Mouse (Mus musculus) urinary bladder, postnatal 10 days (tissue): ENCODE measurements around the gene Wdr70.
"Not testable (repeated sequence)": the region's sequence is repeated elsewhere in the genome, so short reads cannot be mapped to it uniquely, and the experiment has no call there.

Experiments used
- DNase-seq: peaks from one replicate; pipeline ENCODE4 v3.0.0; 2022; ENCODE audit warnings: low spot score

Gene Wdr70

DNA sequence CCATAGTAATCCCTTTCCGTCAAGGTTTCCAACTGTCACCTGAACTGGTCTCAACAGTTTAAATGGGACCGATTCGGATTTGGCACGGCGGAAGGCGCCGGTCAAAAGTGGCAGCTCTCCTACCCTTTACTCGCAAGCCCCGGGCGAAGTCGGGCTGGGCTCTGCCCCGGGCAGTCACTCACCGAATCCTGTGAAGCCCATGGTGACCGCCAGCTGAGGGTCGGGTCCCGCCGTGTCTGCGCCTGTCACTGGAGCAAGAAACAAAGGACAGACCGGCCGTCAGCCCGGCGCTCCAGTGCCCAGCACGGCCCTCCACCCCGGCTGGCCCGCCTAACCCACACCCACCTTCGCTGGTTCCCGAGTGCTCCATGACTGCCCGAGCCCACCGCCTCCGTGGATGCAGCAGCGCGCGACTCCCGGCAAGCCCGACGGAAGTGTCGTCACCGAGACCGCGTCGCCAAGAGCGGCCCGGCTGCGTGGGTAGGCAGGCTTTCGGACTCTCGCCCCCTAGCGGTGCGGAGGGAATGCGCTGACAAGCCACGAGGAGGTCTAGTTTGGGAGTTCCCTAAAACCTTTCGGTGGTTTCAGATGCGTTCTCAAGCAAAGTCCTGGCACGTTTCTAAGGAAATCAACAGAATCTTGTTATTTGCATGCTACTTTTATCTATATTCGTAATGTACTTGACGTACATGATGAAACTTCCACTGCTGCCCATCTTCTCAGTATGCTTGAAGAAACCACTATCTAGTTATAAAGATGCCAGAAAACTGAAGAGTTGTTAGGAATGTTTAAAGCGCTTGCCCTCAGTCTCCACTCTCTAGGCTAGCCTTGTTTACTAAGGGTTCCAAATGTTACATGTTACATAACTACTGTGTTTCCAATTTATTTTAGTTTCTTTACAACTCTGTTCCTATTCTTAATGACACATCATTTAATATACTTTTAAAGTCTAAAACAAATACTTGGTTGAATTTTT is at the start of gene Wdr70:
Gene Wdr70, minus strand, starts transcription at position 436 of the 976 bp plus-strand sequence.
- peak; percentile 94 for DNase-seq

- DNase-seq, result no peak
Observed at GRCm38 (mm10) chr15:8135606-8136005, 36.6 kb upstream of the Wdr70 start.

DNA sequence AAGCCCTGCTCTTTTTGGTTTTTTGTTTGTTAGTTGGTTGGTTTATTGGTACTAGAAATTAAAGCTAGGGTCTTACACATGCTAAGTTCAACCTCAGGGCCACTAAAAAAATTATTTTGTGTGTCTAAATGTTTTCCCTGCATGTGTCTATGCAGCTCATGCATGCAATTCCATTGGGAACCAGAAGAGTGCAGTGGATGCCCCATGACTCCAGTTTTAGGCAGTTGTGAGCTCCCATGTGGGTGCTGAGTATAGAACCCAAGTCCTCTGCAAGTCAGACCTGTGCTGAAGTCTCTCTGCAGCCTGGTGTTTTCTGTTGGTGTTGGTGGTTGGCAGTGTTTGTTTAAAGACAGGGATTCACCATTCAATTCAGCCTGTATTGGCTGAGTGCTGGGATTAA is 32.8 kb upstream of the Wdr70 start:
- DNase-seq, result no peak

DNA sequence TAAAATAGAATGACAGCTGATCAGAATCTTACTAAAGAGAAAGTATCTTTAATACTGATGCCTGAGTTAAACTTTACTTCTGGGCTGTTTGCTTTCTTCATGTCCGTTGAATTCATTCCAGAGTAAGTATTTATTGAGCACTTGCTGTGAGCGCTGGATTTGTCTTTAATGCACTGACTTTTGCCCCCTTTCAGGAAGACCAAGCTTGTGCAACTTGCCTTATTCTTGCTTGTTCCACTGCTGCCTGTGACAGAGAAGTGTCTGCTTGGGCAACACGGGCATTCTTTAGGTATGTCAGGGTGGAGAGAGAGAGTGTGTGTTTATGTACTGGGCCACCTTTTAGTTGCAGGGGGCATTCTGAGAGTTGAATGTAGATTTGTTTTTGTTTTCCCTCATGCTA is 32.3 kb upstream of the Wdr70 start:
- DNase-seq, result no peak

DNA sequence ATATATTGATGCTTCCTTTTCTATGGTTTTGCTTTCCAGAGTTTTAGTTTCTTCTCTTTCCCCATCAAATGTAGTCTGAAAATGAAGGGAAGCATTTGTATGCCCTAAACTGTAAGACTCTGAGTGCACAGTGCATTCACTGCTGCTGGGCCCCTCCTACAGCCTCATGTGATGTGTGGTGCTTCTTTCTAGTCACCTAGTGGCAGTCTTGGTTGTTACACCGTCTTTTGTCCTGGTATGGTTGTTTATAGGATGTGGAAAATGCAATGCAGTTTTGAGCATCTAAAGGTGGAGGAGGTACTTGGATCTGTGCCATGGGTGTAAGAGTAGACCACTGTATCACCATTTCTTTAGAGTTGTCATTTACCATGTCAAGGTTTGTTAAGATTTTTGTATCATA is 30.3 kb upstream of the Wdr70 start:
- no peak for DNase-seq

- DNase-seq, result no peak
Observed at GRCm38 (mm10) chr15:8109782-8110181, 10.8 kb upstream of the Wdr70 start.

DNA sequence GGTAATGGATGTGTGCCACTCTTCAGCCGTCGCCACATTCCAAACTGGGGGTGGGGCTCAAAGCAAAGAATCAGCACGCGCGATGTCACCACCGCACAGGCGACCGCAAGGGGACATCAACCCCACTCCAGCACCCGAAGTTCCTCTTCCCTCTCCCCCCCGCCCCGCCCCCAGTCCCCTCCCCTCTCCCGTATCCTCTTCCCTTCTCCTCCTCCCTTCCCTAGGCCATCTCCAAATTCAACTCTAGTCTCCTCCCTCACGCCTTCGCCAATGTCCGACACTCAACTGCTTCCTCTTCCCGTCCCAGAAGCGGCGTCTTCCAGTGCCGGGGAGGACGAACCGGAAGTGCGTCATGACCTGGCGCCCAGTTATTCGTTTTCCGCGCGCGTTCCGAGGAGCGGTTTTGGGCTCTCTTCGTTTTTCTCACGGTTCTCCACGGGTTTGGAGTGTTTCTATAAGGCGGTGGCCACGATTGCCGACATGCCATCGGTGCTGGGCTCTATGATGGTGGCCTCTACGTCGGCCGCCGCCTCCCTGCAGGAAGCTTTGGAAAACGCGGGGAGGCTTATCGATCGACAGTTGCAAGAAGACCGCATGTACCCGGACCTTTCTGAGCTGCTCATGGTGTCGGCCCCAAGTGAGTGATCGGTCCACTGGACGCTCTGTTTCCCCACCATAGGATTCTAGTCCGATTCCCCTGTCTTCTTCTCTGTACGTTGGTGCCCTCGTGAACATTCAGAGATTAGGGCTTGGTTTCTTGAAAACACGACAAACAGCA is 10.1 kb upstream of the Wdr70 start, which contains the start of gene Nup155:
Gene Nup155, plus strand, starts transcription at position 308 of the 778 bp plus-strand sequence.
- peak; percentile 80 for DNase-seq

- DNase-seq, result no peak
Observed at GRCm38 (mm10) chr15:8108360-8108965, 9.5 kb upstream of the Wdr70 start.

- DNase-seq, result not testable (repeated sequence)
Observed at GRCm38 (mm10) chr15:8101975-8102542, 3.0 kb upstream of the Wdr70 start.

GRCm38 (mm10) chr15:8097853-8098252 is 1.2 kb downstream of the Wdr70 start:
- no peak for DNase-seq

DNA sequence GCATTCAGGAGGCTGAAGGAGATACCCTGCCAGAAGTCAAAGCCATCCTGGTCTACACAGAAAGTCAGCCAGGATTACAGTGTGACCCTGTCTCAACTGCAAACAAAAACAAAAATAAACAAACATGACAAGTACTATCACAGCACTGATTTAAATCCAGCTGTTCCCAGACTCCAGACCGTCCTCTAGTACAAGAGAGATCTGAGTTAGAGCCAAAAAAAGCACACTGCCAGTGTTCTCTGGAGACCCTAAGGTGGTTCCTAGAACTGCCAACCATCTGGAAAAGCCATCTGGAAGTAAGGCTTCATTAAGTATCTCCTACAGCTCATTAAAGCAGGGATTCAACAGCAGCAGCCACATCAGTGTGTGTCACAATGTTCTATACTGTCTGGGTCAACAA is 6.3 kb downstream of the Wdr70 start:
- not testable (repeated sequence) for DNase-seq

DNA sequence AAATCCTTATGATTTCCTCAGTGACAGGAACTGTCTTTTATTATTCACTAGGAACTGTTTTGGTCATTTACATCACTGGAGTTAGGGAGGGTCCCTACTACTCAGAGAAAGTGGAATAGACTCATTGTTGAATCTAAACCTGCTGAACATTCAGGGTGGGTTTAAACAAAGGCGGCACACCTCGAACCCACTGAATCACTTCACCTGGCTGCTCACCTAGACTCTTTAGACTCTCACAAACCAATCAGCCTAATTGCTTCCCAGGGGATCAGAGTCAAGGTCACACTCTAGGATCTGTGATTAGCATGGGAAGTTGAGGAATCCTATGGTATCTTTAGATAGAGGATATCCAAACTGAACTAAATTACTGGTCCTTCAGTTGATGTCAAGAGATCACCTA is 8.3 kb downstream of the Wdr70 start:
- no peak for DNase-seq

DNA sequence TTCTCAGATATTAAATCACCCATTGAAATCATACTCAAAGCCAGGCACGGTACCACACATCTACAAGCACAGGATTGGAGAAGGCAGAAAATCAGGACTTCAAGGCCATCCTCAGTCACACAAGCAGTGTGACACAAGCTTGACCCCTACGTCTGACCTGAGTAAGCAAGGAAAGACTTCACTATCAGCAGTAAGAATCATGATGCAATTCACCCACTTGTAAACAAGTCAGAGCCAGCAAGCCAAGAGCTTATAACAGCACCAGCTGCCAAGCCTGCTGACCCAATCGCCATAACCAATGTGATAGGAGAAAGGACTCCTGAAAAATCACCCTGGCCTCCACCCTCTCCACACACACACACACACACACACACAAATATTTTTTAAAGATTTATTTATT is 10.3 kb downstream of the Wdr70 start:
- no peak for DNase-seq

DNA sequence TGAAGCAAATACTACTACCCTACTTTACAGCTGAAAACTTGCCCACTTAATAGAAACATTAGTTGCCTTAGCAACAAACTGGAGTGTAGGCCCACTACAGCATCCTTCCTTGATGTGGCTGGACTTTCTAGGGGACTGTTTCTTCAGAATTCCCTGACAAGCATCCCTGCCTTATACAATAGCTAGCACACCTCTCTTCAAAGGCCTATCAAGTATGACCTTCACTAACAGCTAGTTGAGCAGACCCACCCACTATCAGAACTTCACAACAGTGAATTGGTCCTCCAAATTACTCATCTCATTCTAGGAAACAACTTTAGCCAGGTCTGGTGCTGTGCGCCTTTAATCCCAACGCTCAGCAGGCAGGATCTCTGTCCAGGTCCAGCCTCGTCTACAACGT is 11.7 kb downstream of the Wdr70 start:
- no peak for DNase-seq

DNA sequence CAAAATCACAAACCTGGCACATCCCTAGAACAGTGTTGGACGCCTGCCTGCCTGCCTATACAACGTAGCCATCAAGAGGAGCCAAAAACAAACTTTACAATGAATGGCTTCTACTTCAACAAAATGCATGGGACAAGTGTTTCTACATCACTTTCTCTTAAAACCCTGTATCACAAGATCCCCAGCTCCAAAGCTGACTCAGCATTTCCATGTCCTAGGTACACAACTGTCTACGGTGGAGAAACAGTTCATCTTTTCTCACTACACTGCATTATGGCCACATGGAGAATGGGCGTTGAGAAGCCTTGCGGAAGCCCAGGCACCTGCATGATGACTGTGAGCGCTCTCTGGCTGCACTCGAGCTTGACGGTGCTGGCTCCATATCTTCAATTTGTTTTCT is 16.9 kb downstream of the Wdr70 start:
- DNase-seq, result no peak

DNA sequence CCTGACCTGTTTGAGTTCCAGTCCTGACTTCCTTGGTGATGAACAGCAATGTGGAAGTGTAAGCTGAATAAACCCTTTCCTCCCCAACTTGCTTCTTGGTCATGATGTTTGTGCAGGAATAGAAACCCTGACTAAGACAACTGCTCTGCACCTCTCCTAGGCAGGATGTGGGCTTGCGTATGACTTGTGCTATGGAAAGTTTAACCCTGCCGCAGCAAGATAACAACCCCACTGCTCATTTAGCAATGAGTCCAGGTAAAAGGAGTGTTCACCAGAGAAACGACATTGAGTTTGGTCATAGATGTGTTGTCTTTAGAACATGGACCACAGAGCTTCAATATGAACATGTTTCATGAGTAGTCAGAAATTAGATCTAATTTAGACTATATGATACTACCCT is 25.9 kb downstream of the Wdr70 start:
- not testable (repeated sequence) for DNase-seq

DNA sequence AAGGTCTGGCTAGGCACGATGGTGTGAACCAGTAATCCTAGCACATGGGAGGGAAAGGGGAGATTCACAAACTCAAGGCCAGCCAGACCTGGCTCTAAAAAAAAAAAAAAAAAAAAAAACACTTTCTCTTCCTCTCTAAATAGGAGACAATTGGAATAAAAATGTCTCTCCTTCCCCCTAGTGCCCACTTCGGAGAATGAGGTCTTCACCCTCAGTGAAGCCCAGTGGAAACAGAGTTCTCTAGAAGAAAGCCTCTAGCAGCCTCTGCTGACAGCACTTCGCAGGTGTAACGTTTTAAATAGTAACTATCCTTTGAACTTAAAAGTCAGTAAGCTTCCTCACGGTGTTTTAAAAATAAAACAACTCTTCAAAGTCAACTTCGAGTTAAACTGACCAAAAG is 33.8 kb downstream of the Wdr70 start:
- DNase-seq, result no peak

DNA sequence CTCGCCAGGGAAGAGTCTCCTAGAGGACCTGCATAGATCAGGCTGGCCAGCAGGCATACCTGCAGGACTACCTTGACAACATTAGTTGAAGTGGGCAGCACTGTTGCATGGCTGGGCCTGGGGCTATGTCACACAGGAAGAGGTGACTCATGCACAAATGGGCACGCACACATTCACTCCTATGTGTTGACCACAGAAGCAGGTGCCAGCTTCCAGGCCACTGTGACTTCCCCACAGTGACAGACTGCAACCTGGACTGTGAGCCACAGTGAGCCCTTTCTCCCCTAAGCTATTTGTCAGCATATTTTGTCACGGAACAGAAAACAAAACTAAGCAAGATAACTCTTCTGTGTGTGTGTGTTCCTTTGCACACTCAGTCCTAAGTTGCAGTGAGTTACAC is 47.8 kb downstream of the Wdr70 start:
- DNase-seq, result no peak

GRCm38 (mm10) chr15:8039834-8040233 is 59.2 kb downstream of the Wdr70 start:
- DNase-seq, result no peak

- DNase-seq, result no peak
Observed at GRCm38 (mm10) chr15:8038457-8038856, 60.6 kb downstream of the Wdr70 start.

DNA sequence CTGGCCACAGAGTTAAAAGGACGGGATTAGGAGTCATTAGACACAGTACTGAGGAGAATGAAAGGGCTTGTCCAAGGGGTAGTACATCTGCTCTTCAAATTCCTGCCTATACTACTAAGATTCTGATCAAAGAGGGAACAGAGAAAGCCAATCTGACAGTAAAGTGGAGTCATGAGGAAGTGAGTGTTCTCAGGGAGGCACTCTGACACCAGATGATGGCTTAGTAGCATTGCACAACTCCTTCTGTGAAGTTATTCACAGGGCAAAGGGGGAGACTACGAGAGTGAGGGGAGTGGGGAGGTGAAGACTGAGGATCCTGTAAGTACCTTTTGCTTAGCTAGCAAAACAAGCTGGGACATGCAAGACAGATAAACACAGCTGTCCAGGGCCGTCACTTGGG is 61.2 kb downstream of the Wdr70 start:
- no peak for DNase-seq

GRCm38 (mm10) chr15:8031211-8031610 is 67.8 kb downstream of the Wdr70 start:
- no peak for DNase-seq
